Mouse (Mus musculus): ENCODE results near the gene Ndufb6.
"Not testable (repeated sequence)": the region's sequence is repeated elsewhere in the genome, so short reads cannot be mapped to it uniquely, and the experiment has no call there.

Ndufb6 gene

GRCm38 (mm10) chr4:40279276-40279900, at the start of gene Ndufb6:
Gene Ndufb6, minus strand, starts transcription at chr4:40279421.
- peak; percentile 95 to 98 for DNase-seq (ENCODE audit: low spot score in 2 of 2)

GRCm38 (mm10) chr4:40327161-40327560, 47.9 kb upstream of the Ndufb6 start:
- DNase-seq (ENCODE audit: low spot score in 2 of 2), result no peak

- DNase-seq (ENCODE audit: low spot score in 2 of 2), result no peak
These were observed 45.4 kb upstream of the Ndufb6 start for GRCm38 (mm10) chr4:40324620-40325019.

- no peak for DNase-seq (ENCODE audit: low spot score in 2 of 2)
These were observed 38.2 kb upstream of the Ndufb6 start for GRCm38 (mm10) chr4:40317404-40317803.

GRCm38 (mm10) chr4:40313026-40313425, 33.8 kb upstream of the Ndufb6 start:
- no peak for DNase-seq (ENCODE audit: low spot score in 2 of 2)

- DNase-seq (ENCODE audit: low spot score in 2 of 2), result no peak
These were observed 33.0 kb upstream of the Ndufb6 start for GRCm38 (mm10) chr4:40312213-40312612.

GRCm38 (mm10) chr4:40310796-40311383, 31.7 kb upstream of the Ndufb6 start:
- no peak for DNase-seq (ENCODE audit: low spot score in 2 of 2)

- no peak for DNase-seq (ENCODE audit: low spot score in 2 of 2)
These were observed 30.5 kb upstream of the Ndufb6 start for GRCm38 (mm10) chr4:40309682-40310081.

GRCm38 (mm10) chr4:40302445-40303125, 23.4 kb upstream of the Ndufb6 start:
- DNase-seq (ENCODE audit: low spot score in 2 of 2), result no peak

- peak; percentile 62 to 76 for DNase-seq (ENCODE audit: low spot score in 2 of 2)
These were observed 22.0 kb upstream of the Ndufb6 start for GRCm38 (mm10) chr4:40301076-40301789.

GRCm38 (mm10) chr4:40299169-40299568, 19.9 kb upstream of the Ndufb6 start:
- no peak for DNase-seq (ENCODE audit: low spot score in 2 of 2)

GRCm38 (mm10) chr4:40291511-40291910, 12.3 kb upstream of the Ndufb6 start:
- DNase-seq (ENCODE audit: low spot score in 2 of 2), result not testable (repeated sequence)

GRCm38 (mm10) chr4:40289046-40289445, 9.8 kb upstream of the Ndufb6 start:
- no peak for DNase-seq (ENCODE audit: low spot score in 2 of 2)

GRCm38 (mm10) chr4:40287415-40287814, 8.2 kb upstream of the Ndufb6 start:
- no peak for DNase-seq (ENCODE audit: low spot score in 2 of 2)

- peak in 1 of 2 experiments; percentile 59 for DNase-seq (ENCODE audit: low spot score in 2 of 2)
These were observed 6.4 kb upstream of the Ndufb6 start for GRCm38 (mm10) chr4:40285582-40285981.

GRCm38 (mm10) chr4:40278880-40279275, 343 bp downstream of the Ndufb6 start:
- no peak for DNase-seq (ENCODE audit: low spot score in 2 of 2)

- peak; percentile 74 to 88 for DNase-seq (ENCODE audit: low spot score in 2 of 2)
These were observed 9.7 kb downstream of the Ndufb6 start, which contains the start of the genes Smim27 and Topors for GRCm38 (mm10) chr4:40269430-40270032. Gene Smim27, plus strand, starts transcription at chr4:40269579. Gene Topors, minus strand, starts transcription at chr4:40269850.

- DNase-seq (ENCODE audit: low spot score in 2 of 2), result no peak
These were observed 10.4 kb downstream of the Ndufb6 start for GRCm38 (mm10) chr4:40268835-40269234.

GRCm38 (mm10) chr4:40268204-40268813, 10.9 kb downstream of the Ndufb6 start:
- DNase-seq (ENCODE audit: low spot score in 2 of 2), result peak; percentile 89

- no peak for DNase-seq (ENCODE audit: low spot score in 2 of 2)
These were observed 11.5 kb downstream of the Ndufb6 start for GRCm38 (mm10) chr4:40267681-40268080.

- no peak for DNase-seq (ENCODE audit: low spot score in 2 of 2)
These were observed 14.9 kb downstream of the Ndufb6 start for GRCm38 (mm10) chr4:40264321-40264720.

Measured in cerebellum, postnatal 4 days (tissue).